ENCODE assay signal across 8 mouse cellular contexts in the genomic region with DNA sequence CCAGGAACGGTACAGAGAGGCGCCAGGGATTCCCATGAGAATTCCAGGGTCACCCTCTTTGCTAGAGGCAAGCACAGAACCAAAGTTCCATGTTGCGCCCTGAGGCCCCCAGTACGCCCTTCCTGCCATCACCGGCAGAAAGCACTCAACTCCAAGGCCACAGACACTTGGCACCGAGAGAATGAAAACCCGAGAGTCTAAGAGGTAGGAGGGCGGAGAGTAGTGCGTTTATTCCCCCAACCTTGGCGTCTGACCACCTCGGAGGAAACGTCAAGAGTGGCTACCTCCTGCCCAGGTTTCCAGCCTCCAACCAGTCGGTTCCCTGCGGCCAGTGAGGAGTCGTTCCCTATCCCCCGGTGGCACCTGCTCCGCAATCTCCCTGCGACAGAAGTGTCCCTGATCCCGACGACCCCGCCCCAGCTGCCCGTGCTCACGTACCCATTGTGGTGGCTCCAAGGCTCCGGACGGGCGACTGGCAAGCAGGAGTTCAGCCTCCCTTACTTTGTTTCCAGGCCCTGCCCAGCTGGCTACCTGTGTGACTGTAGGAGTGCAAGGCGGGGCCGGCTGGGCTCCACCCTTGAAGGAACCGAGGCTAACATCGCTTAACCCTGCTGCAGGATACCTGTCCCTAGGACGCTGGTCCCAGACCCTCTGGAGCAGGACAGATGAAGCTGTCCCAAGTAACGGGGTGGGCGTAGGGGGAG. TPM values are rescaled to one million over a fixed set of nuclear protein-coding genes. Genes with fewer than 3 reads are reported as not detected.
DNase-seq lines count a peak whose midpoint lies in the region; ATAC-seq and TF ChIP-seq lines count a peak whose summit lies in the region.

Gene Slc15a1 (minus strand): TSS at position 472 of the 704 bp plus-strand sequence.

- DNase-seq in ovary, postnatal 36 days (ENCODE audit: low spot score): peak; percentile 19
- DNase-seq in ovary, postnatal 10 days (ENCODE audit: low spot score): no peak
- DNase-seq in hindbrain, postnatal 0 days (ENCODE audit: low spot score): no peak
- peak; percentile 22 for DNase-seq in lung, postnatal 0 days (ENCODE audit: low spot score)
- DNase-seq in thymus, postnatal 25 days: no peak
- no peak for DNase-seq in left cerebral cortex, adult 8-10 months (ENCODE audit: low spot score in 2 of 2)

- ATAC-seq in hindbrain, postnatal 0 days: no peak
- ATAC-seq in lung, postnatal 0 days: peak; percentile 60
- peak; percentile 22; the same call in 1 of the 2 replicates for ATAC-seq in stomach, embryonic 16.5 days (ENCODE audit: insufficient read depth, low FRiP score)
- ATAC-seq in inflammation-experienced regulatory T-cells, adult 6 months: no peak

- no peak within 1 kb of the TSS for H3K4me3 ChIP-seq in hindbrain, postnatal 0 days (ENCODE audit: low read length)
- peak within 1 kb of the TSS; percentile 16 for H3K4me3 ChIP-seq in lung, postnatal 0 days (ENCODE audit: low read depth, low read length)
- H3K4me3 ChIP-seq in stomach, embryonic 16.5 days (replicated peaks; ENCODE audit: low read length): peak within 1 kb of the TSS; percentile 33

- no peak within 1 kb of the TSS for H3K9ac ChIP-seq in hindbrain, postnatal 0 days (replicated peaks; ENCODE audit: low read length)
- no peak within 1 kb of the TSS for H3K9ac ChIP-seq in lung, postnatal 0 days (replicated peaks; ENCODE audit: low read depth)
- peak within 1 kb of the TSS; percentile 51 for H3K9ac ChIP-seq in stomach, embryonic 16.5 days (ENCODE audit: low read length)

- H3K27me3 ChIP-seq in hindbrain, postnatal 0 days (ENCODE audit: insufficient read depth, low read length): peaks cover 19% of the 10 kb centered on the region
- H3K27me3 ChIP-seq in lung, postnatal 0 days (replicated peaks; ENCODE audit: insufficient read depth, low read length): no peaks in the 10 kb centered on the region; the same call in 1 of the 2 replicates
- H3K27me3 ChIP-seq in stomach, embryonic 16.5 days (ENCODE audit: control insufficient read depth, insufficient read depth, low read length): peaks cover 12% of the 10 kb centered on the region

- H3K4me1 ChIP-seq in hindbrain, postnatal 0 days (ENCODE audit: insufficient read depth, low read length): no peaks in the 10 kb centered on the region
- H3K4me1 ChIP-seq in lung, postnatal 0 days (ENCODE audit: insufficient read depth, low read depth, low read length): no peaks in the 10 kb centered on the region
- no peaks in the 10 kb centered on the region for H3K4me1 ChIP-seq in stomach, embryonic 16.5 days (ENCODE audit: control insufficient read depth, insufficient read depth, low read length)

- no peak for TF ChIP-seq EP300 in lung, postnatal 0 days (IDR thresholded peaks at IDR 0.05)

- TF ChIP-seq CTCF in hindbrain, postnatal 0 days (IDR thresholded peaks at IDR 0.05; ENCODE audit: low read depth): no peak
- TF ChIP-seq CTCF in lung, postnatal 0 days (IDR thresholded peaks at IDR 0.05): no peak

- H3K9me3 ChIP-seq in hindbrain, postnatal 0 days (ENCODE audit: low read length): no peaks in the 10 kb centered on the region
- no peaks in the 10 kb centered on the region for H3K9me3 ChIP-seq in lung, postnatal 0 days (ENCODE audit: low read length)
- H3K9me3 ChIP-seq in stomach, embryonic 16.5 days (replicated peaks; ENCODE audit: control insufficient read depth, low read length): no peaks in the 10 kb centered on the region

- H3K27ac ChIP-seq in hindbrain, postnatal 0 days: no peak within 1 kb of the TSS
- no peak within 1 kb of the TSS for H3K27ac ChIP-seq in lung, postnatal 0 days (ENCODE audit: low read length)
- H3K27ac ChIP-seq in stomach, embryonic 16.5 days (ENCODE audit: low read length): no peak within 1 kb of the TSS

- H3K36me3 ChIP-seq in hindbrain, postnatal 0 days (ENCODE audit: insufficient read depth, low read length): no peaks in the 10 kb centered on the region
- H3K36me3 ChIP-seq in lung, postnatal 0 days (ENCODE audit: insufficient read depth, low read length): no peaks in the 10 kb centered on the region
- H3K36me3 ChIP-seq in stomach, embryonic 16.5 days (ENCODE audit: control insufficient read depth, insufficient read depth, low read length): no peaks in the 10 kb centered on the region

- H3K4me2 ChIP-seq in hindbrain, postnatal 0 days (ENCODE audit: low read depth, low read length): 0 out of 2 replicates have a peak within 1 kb of the TSS, but pooled peaks have one; percentile 11
- peak within 1 kb of the TSS; percentile 56 for H3K4me2 ChIP-seq in lung, postnatal 0 days (replicated peaks; ENCODE audit: low read depth, low read length)
- H3K4me2 ChIP-seq in stomach, embryonic 16.5 days (ENCODE audit: low read depth, low read length): peak within 1 kb of the TSS; percentile 50

- 13% methylated on average over 33 of the region's 33 CpGs for WGBS in hindbrain, postnatal 0 days
- WGBS in lung, postnatal 0 days: 10% methylated on average over 33 of the region's 33 CpGs
- WGBS in stomach, embryonic 16.5 days: 16% methylated on average over 33 of the region's 33 CpGs

RNA-seq across cellular contexts. Expression of gene Slc15a1, which starts in this region (rescaled TPM):
- total RNA-seq in hindbrain, postnatal 0 days (2014; rRNA removed): not detected in 2 replicates
- polyA plus RNA-seq in hindbrain, postnatal 0 days (2015; fragmentation: Nextera tagmentation; extraction: Ambion mirVana): 0.08 TPM in 2 replicates
- 0.98 and 1.5 TPM in 2 replicates for polyA plus RNA-seq in lung, postnatal 0 days (2015; fragmentation: Nextera tagmentation; extraction: Ambion mirVana)
- polyA plus RNA-seq in stomach, embryonic 16.5 days (2015; fragmentation: Nextera tagmentation; extraction: Ambion mirVana): 4.0 and 4.4 TPM in 2 replicates
- not detected for total RNA-seq in left cerebral cortex, adult 8-10 months (2022)
- under 1 TPM in 2 of 3 experiments, not detected in 1; 0.15 to 0.17 TPM for polyA plus RNA-seq in inflammation-experienced regulatory T-cells, adult 6 months (2017; shearing (Covaris generic))

Comparison
In these comparisons a context has a peak if more than half of its experiments do, and no peak if none do; other contexts are left out.
1. DNase-seq: peak in ovary, postnatal 36 days (single experiment) and lung, postnatal 0 days (single experiment); none in ovary, postnatal 10 days (single experiment), hindbrain, postnatal 0 days (single experiment), thymus, postnatal 25 days (single experiment) and left cerebral cortex, adult 8-10 months (0 of 2).
2. ATAC-seq: peak in lung, postnatal 0 days (single experiment) and stomach, embryonic 16.5 days (single experiment); none in hindbrain, postnatal 0 days (single experiment) and inflammation-experienced regulatory T-cells, adult 6 months (single experiment).
3. Peak in every context shown above with its lines, with median percentiles within 50 percentile points of each other: H3K4me2 ChIP-seq.